Mouse (Mus musculus): ENCODE results near the gene Rtf2.

The Rtf2 gene

GRCm38 (mm10) chr2:172439843-172440639 is at the start of gene Rtf2:
TSS of gene Rtf2 (plus strand) at chr2:172440556.
- DNase-seq (ENCODE audit: low spot score): peak; percentile 98

- no peak for DNase-seq (ENCODE audit: low spot score)
Observed at GRCm38 (mm10) chr2:172392041-172392521, 48.3 kb upstream of the Rtf2 start.

- DNase-seq (ENCODE audit: low spot score): no peak
Observed at GRCm38 (mm10) chr2:172393391-172394051, 46.8 kb upstream of the Rtf2 start, which contains the start of gene Cass4. TSS of gene Cass4 (plus strand) at chr2:172393794.

- no peak for DNase-seq (ENCODE audit: low spot score)
Observed at GRCm38 (mm10) chr2:172394052-172394392, 46.3 kb upstream of the Rtf2 start.

GRCm38 (mm10) chr2:172394671-172395070 is 45.7 kb upstream of the Rtf2 start:
- DNase-seq (ENCODE audit: low spot score): no peak

- DNase-seq (ENCODE audit: low spot score): no peak
Observed at GRCm38 (mm10) chr2:172395961-172396360, 44.4 kb upstream of the Rtf2 start.

GRCm38 (mm10) chr2:172399901-172400300 is 40.5 kb upstream of the Rtf2 start:
- DNase-seq (ENCODE audit: low spot score): no peak

GRCm38 (mm10) chr2:172401116-172401825 is 39.1 kb upstream of the Rtf2 start:
- DNase-seq (ENCODE audit: low spot score): no peak

GRCm38 (mm10) chr2:172404239-172404638 is 36.1 kb upstream of the Rtf2 start:
- DNase-seq (ENCODE audit: low spot score): no peak

GRCm38 (mm10) chr2:172405011-172405410 is 35.3 kb upstream of the Rtf2 start:
- no peak for DNase-seq (ENCODE audit: low spot score)

- DNase-seq (ENCODE audit: low spot score): no peak
Observed at GRCm38 (mm10) chr2:172406173-172406572, 34.2 kb upstream of the Rtf2 start.

- no peak for DNase-seq (ENCODE audit: low spot score)
Observed at GRCm38 (mm10) chr2:172407499-172407898, 32.9 kb upstream of the Rtf2 start.

- DNase-seq (ENCODE audit: low spot score): no peak
Observed at GRCm38 (mm10) chr2:172410686-172411085, 29.7 kb upstream of the Rtf2 start.

GRCm38 (mm10) chr2:172411091-172411490 is 29.3 kb upstream of the Rtf2 start:
- no peak for DNase-seq (ENCODE audit: low spot score)

- no peak for DNase-seq (ENCODE audit: low spot score)
Observed at GRCm38 (mm10) chr2:172412454-172412853, 27.9 kb upstream of the Rtf2 start.

- no peak for DNase-seq (ENCODE audit: low spot score)
Observed at GRCm38 (mm10) chr2:172413273-172413672, 27.1 kb upstream of the Rtf2 start.

- DNase-seq (ENCODE audit: low spot score): no peak
Observed at GRCm38 (mm10) chr2:172413894-172414293, 26.5 kb upstream of the Rtf2 start.

GRCm38 (mm10) chr2:172416218-172416617 is 24.1 kb upstream of the Rtf2 start:
- no peak for DNase-seq (ENCODE audit: low spot score)

- no peak for DNase-seq (ENCODE audit: low spot score)
Observed at GRCm38 (mm10) chr2:172416876-172417275, 23.5 kb upstream of the Rtf2 start.

- no peak for DNase-seq (ENCODE audit: low spot score)
Observed at GRCm38 (mm10) chr2:172418208-172418607, 22.1 kb upstream of the Rtf2 start.

- no peak for DNase-seq (ENCODE audit: low spot score)
Observed at GRCm38 (mm10) chr2:172430609-172431008, 9.7 kb upstream of the Rtf2 start.

- DNase-seq (ENCODE audit: low spot score): no peak
Observed at GRCm38 (mm10) chr2:172433746-172434145, 6.6 kb upstream of the Rtf2 start.
